Mouse (Mus musculus) kidney, adult 9 months (tissue): ENCODE results near the gene Rnf43.

Experiments used
- DNase-seq: peaks from one replicate; pipeline ENCODE4 v3.0.0; 2022

Rnf43 gene

GRCm38 (mm10) chr11:87748132-87749119, 85.9 kb downstream of the Rnf43 start:
- peak; percentile 32 for DNase-seq

DNA sequence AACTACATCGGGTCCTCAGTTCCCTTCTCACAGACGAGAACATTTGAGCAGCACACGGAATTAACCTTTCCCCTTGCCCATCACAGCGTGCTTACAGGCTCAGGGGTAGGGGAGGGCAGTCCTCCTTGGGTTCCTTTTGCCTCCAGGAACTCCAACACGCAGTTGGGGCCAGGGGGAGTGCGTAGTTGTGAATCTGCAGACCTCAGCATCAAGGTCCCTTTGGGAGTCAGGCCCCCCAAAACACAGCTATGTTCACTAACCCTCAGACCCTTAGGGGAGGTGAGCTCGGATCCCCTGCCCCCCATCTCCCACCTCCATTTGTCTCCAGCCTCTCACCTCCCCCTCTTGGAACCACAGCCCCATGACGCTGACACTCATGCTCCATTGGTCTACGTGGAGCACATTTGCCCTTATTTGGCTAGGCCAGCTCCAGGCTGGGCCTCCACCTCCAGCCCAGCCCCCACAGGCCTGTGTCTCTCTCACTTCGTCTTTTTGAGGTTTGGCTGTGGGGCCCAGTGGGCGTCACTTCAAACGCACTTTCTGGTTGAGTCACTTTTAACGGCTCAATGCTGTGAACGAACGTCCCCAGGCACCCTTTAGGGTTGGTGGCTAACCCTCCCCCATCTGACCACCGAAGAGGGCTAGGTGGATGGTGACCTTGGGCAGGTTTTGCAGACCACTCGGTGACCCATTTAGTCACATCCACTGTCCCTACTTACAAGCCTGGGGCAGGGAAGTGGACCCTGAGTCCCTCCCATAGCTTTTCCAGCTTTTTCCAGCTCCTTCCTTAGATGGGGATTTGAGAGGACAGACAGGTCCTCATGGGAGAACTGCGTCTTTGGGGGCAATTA, 86.9 kb downstream of the Rnf43 start:
- peak; percentile 39 for DNase-seq

GRCm38 (mm10) chr11:87750043-87750421, 87.5 kb downstream of the Rnf43 start:
- DNase-seq = no peak

DNA sequence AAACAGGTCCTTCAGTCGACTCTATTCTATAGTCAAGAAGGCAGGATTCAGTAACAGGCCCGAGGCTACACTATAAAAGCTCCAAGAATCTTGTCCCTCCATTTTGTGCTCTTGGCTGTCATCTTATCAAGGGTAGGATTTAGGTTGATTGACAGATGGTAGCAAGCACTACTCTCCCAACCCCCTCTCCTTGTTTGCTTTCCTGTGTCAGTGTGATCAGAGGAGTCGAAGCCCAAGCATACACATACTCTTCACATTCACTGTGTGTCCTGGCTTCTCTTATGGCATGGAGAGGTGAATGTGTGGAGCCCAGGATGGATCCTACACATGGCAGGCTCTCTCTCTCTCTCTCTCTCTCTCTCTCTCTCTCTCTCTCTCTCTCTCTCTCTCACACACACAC, 88.0 kb downstream of the Rnf43 start:
- DNase-seq = no peak

GRCm38 (mm10) chr11:87751031-87751430, 88.5 kb downstream of the Rnf43 start:
- DNase-seq = no peak

DNA sequence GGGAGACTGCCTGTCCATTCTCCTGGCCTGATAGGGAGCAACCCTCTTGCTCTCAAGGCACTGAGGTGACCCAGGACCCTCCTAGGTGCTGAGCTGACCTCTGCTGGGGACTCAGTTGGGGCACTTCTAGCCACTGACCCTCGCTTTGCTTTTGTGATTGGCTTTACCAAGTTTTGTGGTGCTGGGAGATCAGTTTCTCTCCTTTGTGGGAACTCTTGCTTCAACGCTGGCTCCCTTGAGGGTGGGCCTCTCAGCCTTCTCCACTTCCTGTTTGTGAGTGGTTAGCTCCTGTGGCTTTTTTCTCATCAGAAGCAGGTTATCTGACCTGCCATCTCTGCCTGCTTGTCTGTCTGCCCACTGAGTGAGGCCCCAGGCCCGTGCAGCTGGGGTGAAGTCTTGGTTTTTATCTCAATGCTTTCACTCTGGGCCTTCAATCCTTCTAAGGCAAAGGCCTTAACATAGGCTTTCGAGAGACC, 89.0 kb downstream of the Rnf43 start:
- no peak for DNase-seq

DNA sequence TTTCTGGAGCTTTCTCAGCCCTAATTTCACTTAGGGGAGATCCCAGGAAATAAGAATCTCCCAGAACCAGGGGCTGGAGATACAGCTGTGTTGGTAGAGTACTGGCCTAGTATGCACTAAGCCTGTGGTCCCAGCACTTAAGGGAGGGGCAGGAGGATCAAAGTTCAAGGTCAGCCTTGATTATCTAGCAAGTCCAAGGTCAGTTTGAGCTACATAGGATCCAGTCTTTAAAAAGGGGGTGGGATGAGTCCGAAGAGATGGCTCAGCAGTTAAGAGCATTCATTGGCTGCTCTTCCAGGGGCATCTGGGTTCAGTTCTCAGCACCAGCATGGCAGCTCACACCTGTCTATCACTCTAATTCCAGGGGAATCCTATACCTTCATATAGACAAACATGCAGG, 89.8 kb downstream of the Rnf43 start:
- no peak for DNase-seq

- no peak for DNase-seq
Measured at GRCm38 (mm10) chr11:87753255-87753654, 90.7 kb downstream of the Rnf43 start.

DNA sequence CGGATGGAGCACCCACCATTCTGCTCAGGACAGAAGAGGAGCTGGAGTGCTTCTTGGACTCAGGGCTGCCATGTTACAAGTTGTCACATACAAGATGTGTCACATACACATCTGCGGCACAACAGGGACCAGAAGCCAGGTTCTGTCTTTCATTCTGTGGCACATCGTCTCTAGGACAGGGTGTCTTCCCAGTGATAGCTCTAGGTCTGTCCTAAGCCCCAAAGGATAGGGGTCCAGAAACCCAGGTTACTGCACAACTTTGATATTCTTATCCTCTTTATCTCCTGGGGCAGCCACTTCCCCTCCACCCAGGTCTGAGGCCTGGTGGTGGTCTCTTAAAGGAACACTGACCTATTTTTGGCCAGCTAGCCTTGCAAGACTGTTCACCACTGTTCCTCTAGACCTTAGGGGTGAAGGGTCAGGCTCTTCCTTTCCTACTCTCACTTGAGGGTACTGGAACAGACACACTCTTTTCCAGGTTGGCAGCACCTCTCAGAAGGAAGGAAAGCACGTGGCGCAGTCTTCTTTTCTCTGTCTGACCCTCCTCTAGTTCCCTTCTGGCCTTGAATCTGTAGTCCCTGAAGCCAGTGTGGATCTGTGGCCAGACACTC, 91.5 kb downstream of the Rnf43 start:
- DNase-seq = no peak

GRCm38 (mm10) chr11:87754603-87755002, 92.1 kb downstream of the Rnf43 start:
- DNase-seq = no peak

DNA sequence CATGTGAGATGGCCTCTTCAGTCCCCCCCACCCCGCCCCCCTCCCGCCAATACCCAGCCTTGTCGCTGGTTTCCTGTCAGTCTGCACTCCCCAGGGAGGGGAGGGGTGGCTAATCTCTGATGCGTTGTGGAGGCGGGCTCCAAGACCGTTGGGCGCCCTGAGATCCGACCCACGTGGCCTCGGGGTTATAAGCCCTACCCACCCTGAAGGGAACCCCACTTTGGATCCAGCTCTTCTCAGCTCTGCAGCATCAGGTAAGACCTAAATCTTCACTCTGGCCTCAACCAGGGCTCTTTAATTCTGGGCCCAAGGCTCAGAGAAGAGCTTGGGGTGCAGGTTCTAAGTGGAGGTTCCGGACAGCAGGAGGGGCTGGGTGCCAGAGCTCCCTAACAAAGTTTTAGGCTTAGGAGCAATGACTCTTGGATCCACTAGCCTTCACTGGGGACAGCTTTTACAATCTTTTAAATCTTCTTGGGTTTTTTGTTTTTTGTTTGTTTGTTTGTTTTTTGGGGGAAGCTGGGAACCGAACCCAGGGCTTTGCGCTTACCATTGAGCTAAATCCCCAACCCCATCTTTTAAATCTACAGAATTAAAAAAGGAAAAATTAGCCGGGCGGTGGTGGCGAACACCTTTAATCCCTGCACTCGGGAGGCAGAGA, 93.0 kb downstream of the Rnf43 start:
- peak; percentile 45 for DNase-seq

DNA sequence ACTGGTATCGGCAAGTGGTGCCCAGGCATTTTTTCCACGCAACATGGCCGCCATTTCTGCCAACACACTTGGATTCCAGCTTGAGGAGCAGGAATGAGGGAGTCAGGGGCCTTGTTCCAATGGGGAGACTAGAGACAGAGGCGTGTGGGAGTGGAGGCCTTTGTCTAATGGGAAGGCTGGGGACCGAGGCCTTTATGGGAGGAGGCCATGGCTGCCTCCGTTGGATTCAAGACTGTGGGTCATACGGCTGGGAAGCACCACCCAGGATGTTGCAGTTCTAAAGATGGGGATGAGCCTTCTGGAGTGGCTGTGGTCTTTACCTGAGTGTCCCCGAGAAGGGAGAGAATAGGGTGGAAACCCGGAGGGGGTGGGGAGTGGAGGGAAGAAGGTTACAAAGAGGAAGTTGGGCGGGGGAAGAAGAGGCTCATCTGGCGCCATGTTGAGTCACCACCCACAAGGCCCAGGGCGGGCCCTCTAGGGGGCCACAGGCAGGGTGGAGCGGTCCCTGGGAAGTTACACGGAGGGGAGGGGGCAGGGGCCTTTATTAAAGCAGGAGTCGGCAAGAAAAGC, 93.8 kb downstream of the Rnf43 start:
- DNase-seq = no peak

- no peak for DNase-seq
Measured at GRCm38 (mm10) chr11:87757001-87757954, 94.8 kb downstream of the Rnf43 start.

DNA sequence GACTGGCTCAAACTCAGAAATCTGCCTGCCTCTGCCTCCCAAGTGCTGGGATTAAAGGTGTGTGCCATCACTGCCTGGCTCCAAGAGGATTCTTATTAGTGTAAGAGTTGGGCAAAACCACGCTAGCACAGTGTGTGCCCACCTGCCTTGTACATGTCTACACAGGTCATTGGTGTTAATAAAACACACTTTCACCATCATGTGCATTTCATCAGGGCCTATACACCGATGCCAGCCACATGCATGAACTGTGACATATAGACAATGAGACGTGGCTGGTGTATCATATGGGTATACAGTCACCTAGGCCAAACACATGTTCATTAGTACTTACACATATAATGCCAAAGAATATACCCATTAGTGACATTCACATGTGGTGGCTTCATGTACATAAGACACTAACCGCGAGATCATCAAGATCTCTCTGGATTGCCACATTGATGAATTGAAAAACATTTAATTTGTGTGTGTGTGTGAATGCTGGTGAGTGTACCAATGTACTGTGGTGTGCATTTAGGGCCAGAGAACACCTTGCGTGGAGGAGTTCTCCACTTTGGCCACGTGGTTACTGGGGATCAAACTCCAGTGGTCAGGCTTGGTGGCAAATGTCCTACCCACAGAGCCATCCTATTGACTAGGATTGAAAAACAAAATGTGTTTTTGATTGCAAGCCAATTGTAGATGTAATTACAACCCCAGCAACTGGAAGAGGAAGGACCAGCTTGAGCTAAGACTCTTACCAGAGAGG, 95.8 kb downstream of the Rnf43 start:
- no peak for DNase-seq

- no peak for DNase-seq
Measured at GRCm38 (mm10) chr11:87758957-87759608, 96.6 kb downstream of the Rnf43 start.

DNA sequence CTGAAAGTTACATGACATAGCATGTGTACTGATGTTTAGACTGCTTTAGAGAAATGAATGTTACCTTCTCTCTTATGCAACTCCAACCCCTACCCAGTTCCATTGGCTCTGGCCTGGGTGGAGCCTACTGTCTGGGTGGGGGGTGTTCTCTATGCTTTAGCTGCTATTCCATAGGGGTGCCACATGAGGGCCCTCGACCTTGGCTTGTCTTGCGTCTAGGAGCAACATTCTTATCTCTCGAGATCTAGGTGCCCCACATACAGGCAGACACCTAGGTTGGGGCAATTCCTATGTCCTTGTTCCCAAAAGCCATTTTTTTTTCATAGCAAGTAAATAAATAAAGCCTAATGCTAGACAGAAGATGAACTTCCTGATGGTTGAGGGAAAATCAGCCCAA, 97.1 kb downstream of the Rnf43 start:
- DNase-seq = no peak

GRCm38 (mm10) chr11:87760301-87761081, 98.0 kb downstream of the Rnf43 start, which contains the start of gene Tspoap1:
Gene Tspoap1, plus strand, starts transcription at chr11:87760541.
- no peak for DNase-seq

GRCm38 (mm10) chr11:87761181-87761721, 98.7 kb downstream of the Rnf43 start:
- no peak for DNase-seq
